Mouse (Mus musculus) heart, adult 2 months (tissue): ENCODE results near the gene Polr2l.

Experiments used
- CTCF ChIP-seq: fragments of 200-600 bp; IDR thresholded peaks from 2 replicates; pipeline ENCODE4 v1.8.1; 2022; ENCODE audit warnings: antibody characterized with exemption, mild to moderate bottlenecking, moderate library complexity
- EP300 ChIP-seq: fragments of 200-500 bp; IDR thresholded peaks from 2 replicates; pipeline ENCODE4 v1.6.1; 2011; ENCODE audit warnings: low read depth, low read length, control low read depth; ENCODE audit not compliant: insufficient read depth
- POLR2A ChIP-seq: fragments of 200-500 bp; IDR thresholded peaks from 2 replicates; pipeline ENCODE4 v1.6.1; 2011; ENCODE audit warnings: mild to moderate bottlenecking, low read depth, low read length, control low read depth; ENCODE audit not compliant: insufficient read depth

GRCm38 (mm10) chr7:141457236-141457635 is 17.7 kb downstream of the Polr2l start:
- TF ChIP-seq POLR2A (no peak), CTCF (no peak), EP300 (no peak)
